Mouse (Mus musculus): ENCODE measurements around the gene Palm2. TPM values are rescaled to one million over a fixed set of nuclear protein-coding genes. Genes with fewer than 3 reads are reported as not detected.

Palm2 gene
- total and polyA plus RNA-seq, 3 experiments, result not detected

GRCm38 (mm10) chr4:57561055-57561454 lies 127.0 kb downstream of the Palm2 start:
- H3K9ac ChIP-seq (ENCODE audit: control insufficient read depth, low read depth, low read length, poor library complexity, severe bottlenecking), result no peak overlapping the region
- no peaks in the 10 kb centered on the region for H3K4me1 ChIP-seq (ENCODE audit: control insufficient read depth in 1 of 2, insufficient read depth in 2 of 2, low read length in 2 of 2)
- H3K27ac ChIP-seq (ENCODE audit: control insufficient read depth, low read depth, low read length), result no peak overlapping the region
- H3K79me2 ChIP-seq (ENCODE audit: control insufficient read depth, insufficient read depth, low read length, poor library complexity), result no peaks in the 10 kb centered on the region
- no peak overlapping the region for H3K4me3 ChIP-seq (ENCODE audit: control insufficient read depth in 1 of 2, insufficient read depth in 1 of 2, low read depth in 2 of 2, low read length in 2 of 2)
- H3K27me3 ChIP-seq (ENCODE audit: control insufficient read depth in 1 of 2, insufficient read depth in 2 of 2, low read length in 2 of 2), result no peaks in the 10 kb centered on the region
- H3K9me3 ChIP-seq (replicated peaks; ENCODE audit: insufficient read depth, low read length), result no peaks in the 10 kb centered on the region
- no peaks in the 10 kb centered on the region for H3K36me3 ChIP-seq (ENCODE audit: control insufficient read depth in 1 of 2, insufficient read depth in 2 of 2, low read length in 2 of 2)
- DNase-seq (ENCODE audit: low read depth, low spot score), result no peak
- TF ChIP-seq BHLHE40 (IDR thresholded peaks at IDR 0.05; ENCODE audit: borderline replicate concordance, low read depth, low read length), result no peak
- no peak for TF ChIP-seq RCOR1 (IDR thresholded peaks at IDR 0.05; ENCODE audit: low read depth, low read length)
- no peak for TF ChIP-seq SMC3 (IDR thresholded peaks at IDR 0.05; ENCODE audit: low read depth, low read length)
- TF ChIP-seq UBTF (IDR thresholded peaks at IDR 0.05; ENCODE audit: borderline replicate concordance, insufficient read depth, low read depth, low read length), result no peak
- TF ChIP-seq POLR2A (IDR thresholded peaks at IDR 0.05; ENCODE audit: control insufficient read depth in 1 of 2, insufficient read depth in 1 of 2, low read depth in 1 of 2, low read length in 2 of 2, poor library complexity in 1 of 2), result no peak
- TF ChIP-seq MYB (IDR thresholded peaks at IDR 0.05; ENCODE audit: low read depth, low read length), result no peak
- no peak for TF ChIP-seq HCFC1 (IDR thresholded peaks at IDR 0.05; ENCODE audit: low read depth, low read length)
- TF ChIP-seq CHD2 (IDR thresholded peaks at IDR 0.05; ENCODE audit: low read length), result no peak
- TF ChIP-seq USF1 (IDR thresholded peaks at IDR 0.05; ENCODE audit: low read depth, low read length), result no peak
- no peak for TF ChIP-seq JUND (IDR thresholded peaks at IDR 0.05; ENCODE audit: low read depth, low read length)
- TF ChIP-seq TCF12 (IDR thresholded peaks at IDR 0.05; ENCODE audit: low read depth, low read length), result no peak
- TF ChIP-seq MAX (IDR thresholded peaks at IDR 0.05; ENCODE audit: low read length), result no peak
- TF ChIP-seq ELF1 (IDR thresholded peaks at IDR 0.05; ENCODE audit: low read depth, low read length), result no peak
- no peak for TF ChIP-seq E2F4 (IDR thresholded peaks at IDR 0.05; ENCODE audit: borderline replicate concordance, low read depth, low read length)
- TF ChIP-seq GABPA (IDR thresholded peaks at IDR 0.05; ENCODE audit: low read depth, low read length), result no peak
- no peak for TF ChIP-seq MAZ (IDR thresholded peaks at IDR 0.05; ENCODE audit: low read depth, low read length)
- TF ChIP-seq ETS1 (IDR thresholded peaks at IDR 0.05; ENCODE audit: low read depth, low read length), result no peak

DNA sequence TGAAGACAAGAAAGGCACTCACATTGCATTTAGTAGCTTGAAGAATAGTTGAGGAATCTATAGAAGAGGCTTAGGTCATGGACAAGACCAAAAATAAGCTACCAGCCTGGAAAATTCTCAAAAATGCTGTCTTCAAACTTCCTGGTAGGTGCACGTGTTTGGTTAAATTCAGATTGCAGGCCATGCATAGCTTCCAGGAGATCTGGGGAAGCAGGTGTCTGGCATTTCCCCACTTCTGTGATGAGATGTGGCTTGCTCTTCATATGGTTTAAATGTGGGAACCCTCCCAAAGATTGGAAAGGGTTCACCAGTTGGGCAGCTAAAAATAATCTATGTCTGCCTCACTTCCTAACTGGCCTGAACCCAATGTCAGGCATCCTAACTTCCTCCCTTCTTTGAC lies 131.2 kb downstream of the Palm2 start:
- H3K9ac ChIP-seq (ENCODE audit: control insufficient read depth, low read depth, low read length, poor library complexity, severe bottlenecking), result no peak overlapping the region
- no peaks in the 10 kb centered on the region for H3K79me2 ChIP-seq (ENCODE audit: control insufficient read depth, insufficient read depth, low read length, poor library complexity)
- H3K4me1 ChIP-seq (ENCODE audit: control insufficient read depth in 1 of 2, insufficient read depth in 2 of 2, low read length in 2 of 2), result no peaks in the 10 kb centered on the region
- no peak overlapping the region for H3K4me3 ChIP-seq (ENCODE audit: control insufficient read depth in 1 of 2, insufficient read depth in 1 of 2, low read depth in 2 of 2, low read length in 2 of 2)
- H3K27ac ChIP-seq (ENCODE audit: control insufficient read depth, low read depth, low read length), result no peak overlapping the region
- H3K9me3 ChIP-seq (replicated peaks; ENCODE audit: insufficient read depth, low read length), result no peaks in the 10 kb centered on the region
- no peak for DNase-seq (ENCODE audit: low read depth, low spot score)
- TF ChIP-seq GABPA (IDR thresholded peaks at IDR 0.05; ENCODE audit: low read depth, low read length) (no peak), MYC (IDR thresholded peaks at IDR 0.05; ENCODE audit: low read depth, low read length) (no peak), USF1 (IDR thresholded peaks at IDR 0.05; ENCODE audit: low read depth, low read length) (no peak), EP300 (IDR thresholded peaks at IDR 0.05; ENCODE audit: low read depth in 1 of 2, low read length in 2 of 2) (no peak), UBTF (IDR thresholded peaks at IDR 0.05; ENCODE audit: borderline replicate concordance, insufficient read depth, low read depth, low read length) (no peak), GATA1 (IDR thresholded peaks at IDR 0.05; ENCODE audit: low read depth, low read length) (no peak), ETS1 (IDR thresholded peaks at IDR 0.05; ENCODE audit: low read depth, low read length) (no peak), USF2 (IDR thresholded peaks at IDR 0.05; ENCODE audit: borderline replicate concordance in 1 of 2, insufficient read depth in 1 of 2, low read depth in 1 of 2, low read length in 2 of 2) (no peak), BHLHE40 (IDR thresholded peaks at IDR 0.05; ENCODE audit: borderline replicate concordance, low read depth, low read length) (no peak), ZC3H11A (IDR thresholded peaks at IDR 0.05; ENCODE audit: low read depth, low read length) (no peak), JUND (IDR thresholded peaks at IDR 0.05; ENCODE audit: low read depth, low read length) (no peak), TBP (IDR thresholded peaks at IDR 0.05; ENCODE audit: low read depth, low read length) (no peak), SMC3 (IDR thresholded peaks at IDR 0.05; ENCODE audit: low read depth, low read length) (no peak)
- H3K36me3 ChIP-seq (ENCODE audit: control insufficient read depth in 1 of 2, insufficient read depth in 2 of 2, low read length in 2 of 2), result no peaks in the 10 kb centered on the region
- H3K27me3 ChIP-seq (ENCODE audit: control insufficient read depth in 1 of 2, insufficient read depth in 2 of 2, low read length in 2 of 2), result no peaks in the 10 kb centered on the region

All from MEL (cell line).